Mouse (Mus musculus) gonadal fat pad, adult 2 months (tissue): Measurements from ENCODE around the gene Rbm5. TPM values are rescaled to one million over a fixed set of nuclear protein-coding genes. Genes with fewer than 3 reads are reported as not detected.

Experiments used
- DNase-seq: peaks from one replicate; pipeline ENCODE4 v3.0.0-alpha.2; 2012; ENCODE audit warnings: low read depth
- polyA plus RNA-seq: library from polyadenylated mRNA; depleted of rRNA; stranded (reverse); fragments of >200 nt; gene quantifications from 2 replicates; pipeline ENCODE4 v1.2.3, GENCODE M21; 2012; rRNA removed

Gene Rbm5
- polyA plus RNA-seq, 1 experiment: 73.5 TPM

- no peak for DNase-seq
Measured at GRCm38 (mm10) chr9:107701594-107701993, 69.2 kb downstream of the Rbm5 start.

- DNase-seq: no peak
Measured at GRCm38 (mm10) chr9:107700114-107700571, 70.7 kb downstream of the Rbm5 start.

GRCm38 (mm10) chr9:107699376-107699980 lies 71.3 kb downstream of the Rbm5 start:
- no peak for DNase-seq

- no peak for DNase-seq
Measured at GRCm38 (mm10) chr9:107698611-107699190, 72.1 kb downstream of the Rbm5 start.

GRCm38 (mm10) chr9:107697811-107698521 lies 72.8 kb downstream of the Rbm5 start:
- no peak for DNase-seq

- DNase-seq: no peak
Measured at GRCm38 (mm10) chr9:107696845-107697610, 73.8 kb downstream of the Rbm5 start.

- no peak for DNase-seq
Measured at GRCm38 (mm10) chr9:107696106-107696479, 74.7 kb downstream of the Rbm5 start.

GRCm38 (mm10) chr9:107695441-107696105 lies 75.2 kb downstream of the Rbm5 start:
- DNase-seq: no peak

GRCm38 (mm10) chr9:107694627-107695026 lies 76.2 kb downstream of the Rbm5 start:
- DNase-seq: no peak

GRCm38 (mm10) chr9:107693433-107693987 lies 77.3 kb downstream of the Rbm5 start:
- no peak for DNase-seq

GRCm38 (mm10) chr9:107692785-107693184 lies 78.0 kb downstream of the Rbm5 start:
- no peak for DNase-seq

GRCm38 (mm10) chr9:107690391-107690790 lies 80.4 kb downstream of the Rbm5 start:
- no peak for DNase-seq

Other genes with a start within 250 kb of the Rbm5 start
- gene Tmem115, start 237.1 kb downstream of the Rbm5 start, polyA plus RNA-seq: 54.1 and 56.0 TPM in 2 replicates
- 58.2 and 65.4 TPM in 2 replicates for gene Cyb561d2, start 228.8 kb downstream of the Rbm5 start, polyA plus RNA-seq
- 29.7 and 35.0 TPM in 2 replicates for gene Nprl2, start 228.8 kb downstream of the Rbm5 start, polyA plus RNA-seq
- 7.9 and 8.4 TPM in 2 replicates for gene Zmynd10, start 223.7 kb downstream of the Rbm5 start, polyA plus RNA-seq
- gene Rassf1, start 219.4 kb downstream of the Rbm5 start, polyA plus RNA-seq: 30.9 and 36.8 TPM in 2 replicates
- 54.3 and 59.6 TPM in 2 replicates for gene Tusc2, start 207.7 kb downstream of the Rbm5 start, polyA plus RNA-seq
- gene Hyal2, start 203.1 kb downstream of the Rbm5 start, polyA plus RNA-seq: 68.6 and 82.6 TPM in 2 replicates
- 17.0 and 17.8 TPM in 2 replicates for gene Hyal1, start 194.1 kb downstream of the Rbm5 start, polyA plus RNA-seq
- gene Naa80, start 192.1 kb downstream of the Rbm5 start, polyA plus RNA-seq: 52.7 and 58.7 TPM in 2 replicates
- 2.4 and 2.6 TPM in 2 replicates for gene Hyal3, start 190.2 kb downstream of the Rbm5 start, polyA plus RNA-seq
- gene Ifrd2, start 183.4 kb downstream of the Rbm5 start, polyA plus RNA-seq: 30.6 and 32.7 TPM in 2 replicates
- gene Sema3b, start 161.8 kb downstream of the Rbm5 start, polyA plus RNA-seq: 37.2 and 52.8 TPM in 2 replicates
- gene Gnai2, start 135.6 kb downstream of the Rbm5 start, polyA plus RNA-seq: 685 and 710 TPM in 2 replicates
- gene Slc38a3, start 101.5 kb downstream of the Rbm5 start, polyA plus RNA-seq: 10.5 and 12.5 TPM in 2 replicates
- gene Gnat1, start 91.3 kb downstream of the Rbm5 start, polyA plus RNA-seq: 0.24 TPM in 1 of 2 replicates, not detected in the other
- 59.8 and 64.0 TPM in 2 replicates for gene Sema3f, start 60.5 kb downstream of the Rbm5 start, polyA plus RNA-seq
- gene Rbm6, start 102.2 kb upstream of the Rbm5 start, polyA plus RNA-seq: 19.0 and 20.9 TPM in 2 replicates
- 24.5 and 26.2 TPM in 2 replicates for gene Mon1a, start 117.2 kb upstream of the Rbm5 start, polyA plus RNA-seq
- gene Mst1r, start 135.9 kb upstream of the Rbm5 start, polyA plus RNA-seq: 34.3 and 40.2 TPM in 2 replicates
- gene Actl11, start 157.5 kb upstream of the Rbm5 start, polyA plus RNA-seq: 2.3 and 3.1 TPM in 2 replicates
- gene Camkv, start 164.7 kb upstream of the Rbm5 start, polyA plus RNA-seq: 0.84 and 0.92 TPM in 2 replicates
- gene Traip, start 179.1 kb upstream of the Rbm5 start, polyA plus RNA-seq: 0.81 and 1.2 TPM in 2 replicates
- gene Uba7, start 204.5 kb upstream of the Rbm5 start, polyA plus RNA-seq: 43.3 and 65.1 TPM in 2 replicates
- gene Gm20661, start 212.1 kb upstream of the Rbm5 start, polyA plus RNA-seq: 0.84 and 1.0 TPM in 2 replicates
- gene Inka1, start 214.9 kb upstream of the Rbm5 start, polyA plus RNA-seq: 16.2 and 20.8 TPM in 2 replicates
- gene Cdhr4, start 221.5 kb upstream of the Rbm5 start, polyA plus RNA-seq: 13.0 and 14.5 TPM in 2 replicates
- gene Gm20662, start 225.4 kb upstream of the Rbm5 start, polyA plus RNA-seq: 3.8 and 5.0 TPM in 2 replicates
- 94.3 and 97.5 TPM in 2 replicates for gene Ip6k1, start 231.5 kb upstream of the Rbm5 start, polyA plus RNA-seq